Mouse (Mus musculus) liver, adult 2 months (tissue): ENCODE data around the gene Selenof.

Source experiments
- CTCF ChIP-seq: fragments of 200-500 bp; IDR thresholded peaks from 2 replicates; pipeline ENCODE4 v1.5.1; 2011; ENCODE audit warnings: low read depth, low read length, control low read depth
- POLR2A ChIP-seq: fragments of 200-500 bp; IDR thresholded peaks from 2 replicates; pipeline ENCODE4 v1.6.1; 2011; ENCODE audit warnings: low read length, control low read depth; ENCODE audit not compliant: insufficient read depth; ENCODE audit errors: extremely low read depth

GRCm38 (mm10) chr3:144615459-144615858 lies 45.4 kb downstream of the Selenof start:
- TF ChIP-seq CTCF (no peak), POLR2A (no peak)
